Mouse (Mus musculus): Measurements from ENCODE around the gene Tmem121. TPM values are rescaled to one million over a fixed set of nuclear protein-coding genes. Genes with fewer than 3 reads are reported as not detected.
"Not testable (repeated sequence)": the region's sequence is repeated elsewhere in the genome, so short reads cannot be mapped to it uniquely, and the experiment has no call there.

Tmem121 gene
- polyA plus RNA-seq, 2 experiments from 2014 or later, result not detected

DNA sequence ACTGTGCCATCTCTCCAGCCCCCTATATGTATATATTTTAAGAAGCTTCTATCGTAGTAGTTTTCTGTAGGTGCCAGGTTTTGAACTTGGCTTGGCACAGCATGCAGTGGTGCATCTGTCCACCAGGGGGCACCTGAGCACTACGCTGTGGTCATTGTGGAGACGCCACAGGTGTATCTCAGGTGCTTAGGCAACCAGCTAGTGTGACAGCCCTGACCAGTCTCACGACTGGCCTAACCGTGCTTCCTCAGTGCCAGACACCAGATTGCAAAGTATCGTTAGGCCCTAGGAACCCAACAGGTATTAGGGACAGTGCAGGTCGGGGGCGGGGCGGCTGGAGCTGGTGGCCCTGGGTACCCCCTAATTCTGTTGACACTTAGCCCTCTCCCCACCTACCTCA, 35.6 kb downstream of the Tmem121 start:
- no peak for ATAC-seq

DNA sequence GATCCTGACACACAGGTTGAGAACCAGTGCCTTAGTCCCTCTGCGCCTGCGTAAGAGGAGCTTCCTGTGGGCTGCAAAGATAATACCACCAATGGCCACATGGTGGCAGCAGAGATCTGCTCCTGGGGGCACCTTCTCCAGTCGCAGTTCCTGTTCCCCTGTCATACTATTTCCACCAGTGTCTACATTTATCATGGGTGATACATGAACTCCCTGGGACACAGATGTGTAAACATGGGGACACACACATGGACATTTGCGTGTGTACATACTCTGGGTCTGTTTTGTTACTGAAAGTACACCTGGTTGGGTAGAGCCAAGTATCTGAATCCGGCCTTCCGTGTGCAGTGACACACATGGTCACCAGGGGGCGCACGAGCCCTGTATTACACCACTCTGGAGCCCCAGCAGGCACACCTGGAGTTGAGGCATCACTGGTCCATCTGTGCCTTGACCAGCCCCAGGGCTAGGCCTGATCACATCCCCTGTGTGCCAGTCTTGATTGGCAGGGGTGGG, 36.4 kb downstream of the Tmem121 start:
- ATAC-seq, result peak; percentile 66

DNA sequence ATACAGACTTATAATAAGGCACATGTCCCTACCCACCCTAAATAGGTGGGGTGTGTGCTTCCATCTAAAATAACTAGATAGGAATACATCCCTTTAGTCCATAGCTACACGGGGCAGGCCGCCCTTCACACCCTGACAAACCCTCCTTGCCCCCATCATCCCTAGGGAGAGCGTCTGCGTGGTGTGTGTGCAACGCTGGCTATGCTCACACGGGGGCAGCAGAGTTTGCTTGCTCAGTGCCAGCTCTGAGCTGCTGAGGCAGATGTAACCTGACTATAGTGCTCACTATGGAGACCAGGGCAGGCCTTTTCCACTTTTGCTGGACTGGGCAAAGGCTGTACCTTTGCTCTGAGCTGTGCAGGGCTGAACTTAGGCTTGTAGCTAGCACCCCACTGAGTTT, 37.0 kb downstream of the Tmem121 start:
- ATAC-seq, result peak; percentile 38

DNA sequence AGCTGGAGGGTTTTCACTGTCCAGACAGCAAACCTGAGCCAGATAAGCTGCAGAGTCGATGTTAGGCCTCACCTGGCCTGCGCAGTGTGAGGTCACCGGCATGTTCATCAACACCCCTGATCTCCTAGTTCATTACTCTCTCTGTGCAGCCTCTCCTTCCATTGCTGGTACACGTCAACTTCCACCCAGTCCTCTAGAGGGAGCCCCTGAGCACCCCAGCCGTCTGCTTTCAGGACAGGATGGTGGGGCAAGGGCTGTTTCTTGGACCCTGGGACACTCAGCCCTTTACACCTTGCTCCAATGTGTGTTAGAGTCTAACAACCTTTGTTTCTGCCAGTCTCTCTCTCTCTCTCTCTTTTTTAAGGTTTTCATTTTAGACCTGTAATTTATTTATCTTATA, 38.5 kb downstream of the Tmem121 start:
- peak; percentile 12 for ATAC-seq

DNA sequence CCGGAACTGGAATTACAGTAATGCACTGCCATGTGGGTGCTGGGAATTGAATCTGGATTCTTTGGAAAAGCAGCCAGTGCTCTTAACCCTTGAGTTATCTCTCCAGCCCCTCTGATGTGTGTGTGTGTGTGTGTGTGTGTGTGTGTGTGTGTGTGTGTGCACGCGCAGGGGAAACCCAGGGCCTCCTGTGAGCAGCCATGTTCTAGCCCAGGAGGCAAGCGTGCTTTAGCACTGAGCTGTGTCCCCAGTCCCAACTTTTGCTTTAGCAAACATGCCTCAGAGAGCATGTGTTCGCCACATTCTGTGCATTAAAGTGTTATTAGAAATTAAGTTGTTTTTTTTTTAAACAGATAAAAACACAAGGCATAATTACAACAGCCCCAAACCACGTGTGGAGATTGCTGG, 39.0 kb downstream of the Tmem121 start:
- no peak for ATAC-seq

DNA sequence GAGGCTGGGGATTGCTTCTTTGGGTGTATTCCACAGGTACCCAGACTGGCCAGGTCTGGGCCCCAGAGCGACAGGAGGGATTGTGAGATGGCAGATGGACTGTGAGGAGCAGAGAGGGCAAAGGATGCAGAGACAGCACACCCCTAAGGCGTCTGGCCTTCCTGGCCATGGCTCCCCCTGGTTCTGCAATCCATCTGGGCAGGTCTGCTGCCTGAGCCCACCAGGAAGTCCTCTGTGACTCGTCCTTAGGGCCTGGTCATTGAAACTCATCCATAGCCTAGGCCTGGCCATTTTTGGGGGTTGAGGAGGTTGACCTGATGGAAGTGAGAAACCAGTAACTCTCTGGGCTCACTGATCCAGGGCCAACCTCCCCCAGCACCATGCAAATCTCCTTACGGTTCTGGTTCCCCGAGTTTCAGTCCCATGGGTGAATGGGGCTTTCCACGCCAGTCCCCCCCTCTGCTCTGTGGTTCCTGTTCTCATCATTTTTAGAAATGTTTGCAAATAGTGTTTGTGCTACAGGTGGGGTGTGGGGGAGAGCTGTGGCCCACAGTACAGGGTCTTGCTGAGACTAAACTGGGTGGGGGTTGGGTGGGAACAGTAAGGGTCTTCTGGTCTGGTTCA, 42.4 kb downstream of the Tmem121 start:
- no peak for ATAC-seq

DNA sequence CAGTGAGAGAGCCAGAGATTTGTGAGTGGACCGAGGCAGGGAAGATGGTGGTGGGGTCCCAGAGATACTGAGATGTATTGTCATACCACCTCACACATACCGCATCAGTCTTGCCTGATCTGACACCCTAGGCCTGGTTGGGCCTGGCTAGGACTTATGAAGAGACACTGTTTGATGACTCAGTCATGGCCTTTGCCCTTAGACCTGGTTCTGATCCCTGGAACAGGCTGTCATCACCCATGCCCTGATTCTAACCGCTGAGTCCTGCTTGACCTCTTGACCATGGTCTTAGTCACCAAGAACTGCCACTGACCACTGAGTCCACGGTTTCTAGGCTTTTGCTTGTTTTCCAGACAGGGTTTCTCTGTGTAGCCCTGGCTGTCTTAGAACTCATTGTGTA, 45.0 kb downstream of the Tmem121 start:
- ATAC-seq, result no peak

DNA sequence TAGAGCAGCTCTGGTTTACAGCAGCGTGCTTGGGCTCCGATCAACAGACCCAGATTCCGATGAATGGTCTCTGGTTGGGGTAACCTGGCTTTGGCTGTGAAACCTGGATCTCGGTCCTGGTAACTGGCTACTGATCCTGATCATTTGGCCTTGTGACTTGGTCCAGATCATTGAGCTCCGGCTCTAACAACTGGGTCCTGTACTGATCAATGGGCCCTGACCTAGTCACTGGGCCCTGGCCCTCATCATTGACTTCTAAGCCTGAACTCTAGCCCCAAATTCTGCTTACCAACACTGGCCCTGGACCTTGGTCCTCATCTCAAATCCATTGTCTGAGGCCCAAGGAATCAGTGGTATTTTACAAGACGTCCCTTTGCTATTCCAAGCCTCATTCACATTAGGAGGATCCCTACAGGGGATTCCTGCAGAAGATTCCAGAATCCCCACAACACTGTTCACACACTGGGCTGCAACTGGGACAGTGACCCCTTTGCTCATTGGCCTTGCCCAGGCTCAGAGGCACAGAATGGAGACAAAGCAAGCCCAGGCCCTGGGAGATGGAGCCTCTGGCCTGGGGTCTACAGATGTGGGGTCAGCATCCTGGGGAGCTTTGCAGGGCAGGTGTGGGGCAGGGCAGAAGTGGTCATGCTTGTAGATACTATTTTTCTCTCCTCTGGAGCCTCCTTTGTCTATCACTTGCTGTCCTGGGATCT, 46.0 kb downstream of the Tmem121 start:
- ATAC-seq, result not testable (repeated sequence)

DNA sequence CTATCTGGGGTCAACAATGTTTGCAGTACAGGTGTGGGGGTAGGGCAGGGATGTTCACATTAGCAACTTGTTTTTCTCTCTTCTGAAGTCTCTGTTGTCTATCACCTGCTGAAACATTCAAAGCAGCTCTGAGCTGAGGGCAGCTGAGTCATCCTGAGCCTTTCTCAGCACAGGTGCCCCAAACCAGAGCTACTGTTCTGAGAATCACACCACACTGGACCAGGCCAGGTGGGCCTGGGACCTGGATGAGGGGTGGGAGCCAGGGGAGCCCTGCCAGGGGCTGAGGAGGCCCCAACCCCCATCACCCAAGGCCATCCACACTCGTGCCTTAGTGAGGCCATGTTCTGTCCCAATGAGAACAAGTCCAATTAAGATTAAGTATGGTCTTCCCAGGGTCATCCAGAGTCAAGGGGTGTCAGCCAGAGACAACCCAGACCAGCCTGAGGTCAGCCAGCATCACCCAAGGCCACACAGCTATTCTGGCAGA, 46.6 kb downstream of the Tmem121 start:
- ATAC-seq, result peak; percentile 74

Other genes with a start within 250 kb of the Tmem121 start
- 10 to 100 TPM; 38.1 to 42.5 TPM for gene Nudt14, start 243.8 kb upstream of the Tmem121 start, polyA plus RNA-seq (2017; shearing (Covaris generic))
- gene Btbd6, start 209.4 kb upstream of the Tmem121 start, polyA plus RNA-seq (2017; shearing (Covaris generic)), result 1 to 10 TPM; 7.8 to 8.7 TPM
- gene Brf1, start 185.2 kb upstream of the Tmem121 start, polyA plus RNA-seq (2017; shearing (Covaris generic)), result 10 to 100 TPM; 26.9 to 32.7 TPM
- gene Pacs2, start 171.4 kb upstream of the Tmem121 start, polyA plus RNA-seq (2017; shearing (Covaris generic)), result 1 to 10 TPM; 5.8 to 7.3 TPM
- not detected for gene Tex22, start 111.4 kb upstream of the Tmem121 start, polyA plus RNA-seq (2017; shearing (Covaris generic))
- gene Mta1, start 87.7 kb upstream of the Tmem121 start, polyA plus RNA-seq (2017; shearing (Covaris generic)), result 10 to 100 TPM in 1 of 2 experiments, 1 to 10 TPM in 1; 9.6 to 15.1 TPM
- gene Crip2, start 45.7 kb upstream of the Tmem121 start, polyA plus RNA-seq (2017; shearing (Covaris generic)), result 1 to 10 TPM; 5.7 to 6.9 TPM
- 1,000 to 10,000 TPM in 1 of 2 experiments, 100 to 1,000 TPM in 1; 784 to 1,045 TPM for gene Crip1, start 39.6 kb upstream of the Tmem121 start, polyA plus RNA-seq (2017; shearing (Covaris generic))
- gene Tedc1, start 29.5 kb upstream of the Tmem121 start, polyA plus RNA-seq (2017; shearing (Covaris generic)), result 1 to 10 TPM; 1.5 to 3.3 TPM